Mouse (Mus musculus) C2C12 (cell line): Measurements from ENCODE around the gene Mfsd4a.

ENCODE experiments used
- CTCF ChIP-seq: IDR thresholded peaks from one replicate; pipeline ENCODE4 v1.5.1; 2011; ENCODE audit not compliant: control insufficient read depth, insufficient read depth, insufficient read length
- MAX ChIP-seq: IDR thresholded peaks from one replicate; pipeline ENCODE4 v1.6.1; 2011; ENCODE audit warnings: mild to moderate bottlenecking, control low read depth
- MYOD1 ChIP-seq: IDR thresholded peaks from one replicate; pipeline ENCODE4 v1.6.1; 2011; ENCODE audit warnings: low read depth; ENCODE audit not compliant: control insufficient read depth, insufficient read length
- MYOG ChIP-seq: IDR thresholded peaks from one replicate; pipeline ENCODE4 v1.6.1; 2011; ENCODE audit not compliant: control insufficient read depth, insufficient read length; ENCODE audit errors: extremely low read depth
- USF1 ChIP-seq: IDR thresholded peaks from one replicate; pipeline ENCODE4 v1.6.1; 2011; ENCODE audit warnings: low read depth, mild to moderate bottlenecking, control low read depth, moderate library complexity

GRCm38 (mm10) chr1:132065001-132065400, 2.9 kb downstream of the Mfsd4a start:
- no peak for TF ChIP-seq MYOD1
- TF ChIP-seq CTCF, result no peak
- TF ChIP-seq USF1, result no peak
- TF ChIP-seq MYOG, result no peak
- TF ChIP-seq MAX, result no peak
